Comparison of ENCODE assay signal across 15 mouse cellular contexts in the genomic region with DNA sequence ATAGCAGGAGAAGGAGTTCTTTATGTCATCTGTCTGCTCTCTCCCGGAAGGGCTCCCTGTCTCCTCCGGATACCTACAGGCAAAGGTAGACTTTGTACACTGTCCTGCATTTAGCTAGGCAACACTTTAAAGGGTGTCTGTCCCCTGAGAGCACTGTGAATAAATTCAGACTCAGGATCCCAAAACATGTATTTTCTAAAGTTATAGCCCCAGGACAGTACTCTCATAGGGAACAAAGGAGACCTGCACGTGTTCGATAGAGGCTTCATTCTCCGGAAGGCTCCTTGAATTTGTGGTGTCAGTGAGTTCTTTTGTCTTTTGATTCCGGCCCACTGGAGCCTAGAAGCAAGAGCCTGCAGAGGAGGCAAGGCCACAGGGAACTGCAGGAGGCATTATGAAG.
DNase-seq lines count a peak whose midpoint lies in the region; ATAC-seq lines count a peak whose summit lies in the region.
"Had no signal": no experiment of that assay in that cellular context is flagged by ENCODE, and none has a peak within 500 bp of the region (broad histone marks: within the 10 kb centered on the region; RNA-seq: fewer than 3 reads in every experiment).

No protein-coding gene starts in this region.

- H3K4me1 ChIP-seq in hindbrain, embryonic 11.5 days (replicated peaks; ENCODE audit: control insufficient read depth, insufficient read depth, low read length), result peaks cover 5% of the 10 kb centered on the region
- H3K4me1 ChIP-seq in midbrain, embryonic 12.5 days, result peaks cover 13% of the 10 kb centered on the region
- H3K4me1 ChIP-seq in neural tube, embryonic 14.5 days (ENCODE audit: control insufficient read depth, insufficient read depth, low read length), result no peaks in the 10 kb centered on the region; the same call in 1 of the 2 replicates

- H3K27me3 ChIP-seq in hindbrain, embryonic 11.5 days (ENCODE audit: control insufficient read depth, insufficient read depth, low read length), result no peaks in the 10 kb centered on the region
- H3K27me3 ChIP-seq in midbrain, embryonic 12.5 days, result no peaks in the 10 kb centered on the region
- H3K27me3 ChIP-seq in neural tube, embryonic 14.5 days (ENCODE audit: control insufficient read depth, insufficient read depth, low read length), result no peaks in the 10 kb centered on the region

- no peak for DNase-seq in frontal cortex, postnatal 36 days (ENCODE audit: low spot score in 2 of 2)
- DNase-seq in hindbrain, embryonic 11.5 days (ENCODE audit: low spot score), result peak; percentile 25
- DNase-seq in adipocyte (ENCODE audit: low spot score), result no peak
- no peak for DNase-seq in heart, postnatal 10 days
- DNase-seq: B cell, adult 2 months; cerebellum, adult 9-10 months; layer of hippocampus, postnatal 36 days; left cerebral cortex, postnatal 4 days; lung, adult 2 months; lung, postnatal 36 days had no signal

- H3K4me3 ChIP-seq in hindbrain, embryonic 11.5 days (ENCODE audit: low read depth, low read length), result no peak overlapping the region
- no peak overlapping the region for H3K4me3 ChIP-seq in midbrain, embryonic 12.5 days
- no peak overlapping the region for H3K4me3 ChIP-seq in neural tube, embryonic 14.5 days (ENCODE audit: low read depth, low read length)

- no peaks in the 10 kb centered on the region for H3K36me3 ChIP-seq in hindbrain, embryonic 11.5 days (ENCODE audit: control insufficient read depth, insufficient read depth, low read length)
- H3K36me3 ChIP-seq in midbrain, embryonic 12.5 days, result no peaks in the 10 kb centered on the region
- H3K36me3 ChIP-seq in neural tube, embryonic 14.5 days (ENCODE audit: control insufficient read depth, insufficient read depth, low read length), result no peaks in the 10 kb centered on the region

- no peaks in the 10 kb centered on the region for H3K9me3 ChIP-seq in hindbrain, embryonic 11.5 days (ENCODE audit: control insufficient read depth, low read length)
- H3K9me3 ChIP-seq in midbrain, embryonic 12.5 days, result no peaks in the 10 kb centered on the region
- no peaks in the 10 kb centered on the region for H3K9me3 ChIP-seq in neural tube, embryonic 14.5 days (ENCODE audit: control insufficient read depth, low read length)

- intact Hi-C loops in heart, postnatal 10 days (cut with DNase I), result no loop called here

- 41% methylated on average over 6 of the region's 6 CpGs for WGBS in hindbrain, embryonic 11.5 days
- 64% methylated on average over 6 of the region's 6 CpGs for WGBS in midbrain, embryonic 12.5 days
- 30% methylated on average over 6 of the region's 6 CpGs for whole genome bisulfite sequencing in neural tube, embryonic 14.5 days

- ATAC-seq in frontal cortex, adult (ENCODE audit: low TSS enrichment), result peak; percentile 49
- no peak for ATAC-seq in hindbrain, embryonic 11.5 days (ENCODE audit: low FRiP score)
- no peak for ATAC-seq in midbrain, embryonic 12.5 days (ENCODE audit: low FRiP score, low read depth)
- ATAC-seq in neural tube, embryonic 14.5 days (ENCODE audit: low read depth), result no peak
- ATAC-seq: activated CD4-positive, CD25-positive, alpha-beta regulatory T cell, adult 4 months had no signal

- peak overlapping the region; percentile 59; the same call in 1 of the 2 replicates for H3K27ac ChIP-seq in hindbrain, embryonic 11.5 days (ENCODE audit: low read depth, low read length)
- peak overlapping the region; percentile 69 for H3K27ac ChIP-seq in midbrain, embryonic 12.5 days (replicated peaks)
- H3K27ac ChIP-seq in neural tube, embryonic 14.5 days (ENCODE audit: low read depth, low read length), result peak overlapping the region; percentile 59

- no peak overlapping the region for H3K9ac ChIP-seq in hindbrain, embryonic 11.5 days (ENCODE audit: low read depth, low read length)
- H3K9ac ChIP-seq in midbrain, embryonic 12.5 days (replicated peaks), result no peak overlapping the region
- H3K9ac ChIP-seq in neural tube, embryonic 14.5 days (replicated peaks; ENCODE audit: low read depth, low read length), result no peak overlapping the region

- H3K4me2 ChIP-seq in hindbrain, embryonic 11.5 days (replicated peaks; ENCODE audit: low read depth, low read length), result no peak overlapping the region; the same call in 1 of the 2 replicates
- no peak overlapping the region for H3K4me2 ChIP-seq in midbrain, embryonic 12.5 days (replicated peaks)
- no peak overlapping the region for H3K4me2 ChIP-seq in neural tube, embryonic 14.5 days (ENCODE audit: low read depth, low read length)
- H3K4me2 ChIP-seq: liver, embryonic 11.5 days had no signal
